Mouse (Mus musculus) cerebellum, adult 2 months (tissue): ENCODE results near the gene Defa32. TPM values are rescaled to one million over a fixed set of nuclear protein-coding genes. Genes with fewer than 3 reads are reported as not detected.
"Not testable (repeated sequence)": the region's sequence is repeated elsewhere in the genome, so short reads cannot be mapped to it uniquely, and the experiment has no call there.

ENCODE experiments used
- DNase-seq, 2 experiments: peaks; one replicate each; pipeline ENCODE4 v3.0.0; 2021
- H3K27ac ChIP-seq: fragments of 200-500 bp; 2 replicates; pipeline ENCODE4 v1.5.1; 2012; ENCODE audit warnings: low read length, control low read depth, inconsistent platforms; ENCODE audit not compliant: insufficient read depth
- H3K27me3 ChIP-seq: fragments of 200-500 bp; 2 replicates; pipeline ENCODE4 v1.6.1; 2012; ENCODE audit warnings: inconsistent platforms, mild to moderate bottlenecking, low read length, moderate library complexity; ENCODE audit not compliant: control insufficient read depth, insufficient read depth
- H3K4me1 ChIP-seq: fragments of 200-500 bp; 2 replicates; pipeline ENCODE4 v1.6.1; 2011; ENCODE audit warnings: low read length; ENCODE audit not compliant: control insufficient read depth, insufficient read depth
- H3K4me3 ChIP-seq: fragments of 200-500 bp; replicated peaks from 2 replicates; pipeline ENCODE3; 2011; ENCODE audit warnings: mild to moderate bottlenecking, low read depth, low read length, control low read depth; ENCODE audit not compliant: insufficient read depth
- WGBS: fragments of 180-500 bp; shearing (Covaris S2); methylation state at CpG from one replicate; pipeline ENCODE4 v1.1.7; 2018; 5-methylcytosine and 5-hydroxymethylcytosine counted together
- polyA plus RNA-seq: library from polyadenylated mRNA; depleted of rRNA; stranded (reverse); fragments of >200 nt; gene quantifications from 2 replicates; pipeline ENCODE4 v1.2.3, GENCODE M21; 2012; rRNA removed

The Defa32 gene
- not detected in 2 replicates for polyA plus RNA-seq

- H3K27ac ChIP-seq, DNase-seq, H3K27me3 ChIP-seq, H3K4me3 ChIP-seq, H3K4me1 ChIP-seq: not testable (repeated sequence)
- no CpG with 5 or more reads among the region's 2 CpGs for WGBS
Observed at GRCm38 (mm10) chr8:21528732-21529131, at the start of gene Defa32. TSS of gene Defa32 (plus strand) at chr8:21529032.

- no CpG with 5 or more reads among the region's 2 CpGs for WGBS
- not testable (repeated sequence) for H3K27me3 ChIP-seq, DNase-seq, H3K4me1 ChIP-seq, H3K4me3 ChIP-seq, H3K27ac ChIP-seq
Observed at GRCm38 (mm10) chr8:21508958-21509357, 19.9 kb upstream of the Defa32 start, which contains the start of gene Defa20. TSS of gene Defa20 (plus strand) at chr8:21509258.

GRCm38 (mm10) chr8:21565086-21565485 is 36.3 kb downstream of the Defa32 start, which contains the start of gene Defa37:
TSS of gene Defa37 (plus strand) at chr8:21565386.
- not testable (repeated sequence) for H3K4me3 ChIP-seq, DNase-seq, H3K27me3 ChIP-seq, H3K27ac ChIP-seq, H3K4me1 ChIP-seq
- WGBS = no CpG with 5 or more reads among the region's 1 CpGs

Other genes starting within 250 kb of the Defa32 start
- not detected in 2 replicates for gene Defa27, start 213.5 kb upstream of the Defa32 start, polyA plus RNA-seq
- not detected in 2 replicates for gene Defa29, start 202.0 kb upstream of the Defa32 start, polyA plus RNA-seq
- not detected in 2 replicates for gene Defa2, start 150.5 kb upstream of the Defa32 start, polyA plus RNA-seq
- gene Defa33, start 137.2 kb upstream of the Defa32 start, polyA plus RNA-seq = not detected in 2 replicates
- not detected in 2 replicates for gene Defa36, start 101.6 kb upstream of the Defa32 start, polyA plus RNA-seq
- 0.30 TPM in 1 of 2 replicates, not detected in the other for gene Gm7849, start 72.5 kb upstream of the Defa32 start, polyA plus RNA-seq
- gene Defa20, start 19.8 kb upstream of the Defa32 start, polyA plus RNA-seq = not detected in 2 replicates
- not detected in 2 replicates for gene Defa37, start 36.4 kb downstream of the Defa32 start, polyA plus RNA-seq
- gene Defa28, start 54.0 kb downstream of the Defa32 start, polyA plus RNA-seq = not detected in 2 replicates
- gene Gm7861, start 65.5 kb downstream of the Defa32 start, polyA plus RNA-seq = not detected in 2 replicates
- not detected in 2 replicates for gene Defa26, start 89.2 kb downstream of the Defa32 start, polyA plus RNA-seq
- gene Defa17, start 126.7 kb downstream of the Defa32 start, polyA plus RNA-seq = not detected in 2 replicates
- not detected in 2 replicates for gene Defa34, start 136.8 kb downstream of the Defa32 start, polyA plus RNA-seq
- gene AY761184, start 174.6 kb downstream of the Defa32 start, polyA plus RNA-seq = not detected in 2 replicates
- gene Defa24, start 205.5 kb downstream of the Defa32 start, polyA plus RNA-seq = not detected in 2 replicates